Mouse (Mus musculus): ENCODE results near the gene Ranbp2. TPM values are rescaled to one million over a fixed set of nuclear protein-coding genes. Genes with fewer than 3 reads are reported as not detected.
"Not testable (repeated sequence)": the region's sequence is repeated elsewhere in the genome, so short reads cannot be mapped to it uniquely, and the experiment has no call there.

The Ranbp2 gene
- polyA plus RNA-seq, 1 experiment from 2014 or later, result 37.6 TPM

GRCm38 (mm10) chr10:58529358-58529757 is 82.6 kb downstream of the Ranbp2 start:
- 94% methylated on average over 1 of the region's 1 CpGs for WGBS
- peaks cover 19% of the 10 kb centered on the region for H3K36me3 ChIP-seq (ENCODE audit: control insufficient read depth, insufficient read depth, low read length)
- H3K27ac ChIP-seq (ENCODE audit: low read depth), result no peak overlapping the region
- H3K4me3 ChIP-seq (ENCODE audit: low read depth, low read length), result no peak overlapping the region
- no peaks in the 10 kb centered on the region for H3K9me3 ChIP-seq (ENCODE audit: control insufficient read depth, low read length)
- H3K27me3 ChIP-seq (replicated peaks; ENCODE audit: control insufficient read depth, insufficient read depth, low read length), result no peaks in the 10 kb centered on the region
- no peak for DNase-seq (ENCODE audit: low spot score)
- no peak for ATAC-seq (replicated peaks; ENCODE audit: low FRiP score, low TSS enrichment, low read depth)
- H3K9ac ChIP-seq (ENCODE audit: low read length), result no peak overlapping the region
- no peaks in the 10 kb centered on the region for H3K4me1 ChIP-seq (replicated peaks; ENCODE audit: control insufficient read depth, insufficient read depth, low read length)
- no peak overlapping the region for H3K4me2 ChIP-seq (ENCODE audit: low read length)

- WGBS, result 87% methylated on average over 10 of the region's 10 CpGs
- Histone ChIP-seq H3K4me3 (ENCODE audit: low read depth, low read length) (no peak overlapping the region), H3K4me2 (ENCODE audit: low read length) (no peak overlapping the region), H3K9ac (ENCODE audit: low read length) (no peak overlapping the region), H3K36me3 (ENCODE audit: control insufficient read depth, insufficient read depth, low read length) (peaks cover 19% of the 10 kb centered on the region), H3K27me3 (replicated peaks; ENCODE audit: control insufficient read depth, insufficient read depth, low read length) (no peaks in the 10 kb centered on the region), H3K9me3 (ENCODE audit: control insufficient read depth, low read length) (0 out of 2 replicates have a peak, but pooled peaks cover 2% of the 10 kb centered on the region), H3K4me1 (replicated peaks; ENCODE audit: control insufficient read depth, insufficient read depth, low read length) (no peaks in the 10 kb centered on the region), H3K27ac (ENCODE audit: low read depth) (no peak overlapping the region)
- DNase-seq (ENCODE audit: low spot score), result no peak
- no peak for ATAC-seq (replicated peaks; ENCODE audit: low FRiP score, low TSS enrichment, low read depth)
Measured at GRCm38 (mm10) chr10:58530896-58531790, 84.4 kb downstream of the Ranbp2 start.

DNA sequence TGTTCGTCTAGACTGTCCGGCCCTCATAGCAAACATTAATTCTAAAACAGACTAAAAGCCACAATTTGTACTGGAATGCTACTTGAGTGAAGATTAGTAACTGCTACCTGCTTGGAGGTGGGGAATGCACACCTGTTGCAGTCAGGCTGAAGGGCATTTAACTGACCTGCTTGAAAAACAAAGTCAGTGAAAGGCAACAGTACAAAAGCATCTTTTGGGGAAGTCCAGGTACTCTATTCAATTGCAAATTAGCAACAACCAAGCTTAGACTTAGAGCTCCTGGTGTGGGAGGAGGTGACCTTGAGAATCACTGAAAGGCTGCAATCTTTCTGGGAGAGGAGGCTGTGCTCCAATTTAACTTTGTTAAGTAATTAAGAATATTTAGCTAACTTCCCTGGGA is 85.5 kb downstream of the Ranbp2 start:
- Histone ChIP-seq H3K36me3 (ENCODE audit: control insufficient read depth, insufficient read depth, low read length) (peaks cover 19% of the 10 kb centered on the region), H3K4me3 (ENCODE audit: low read depth, low read length) (no peak overlapping the region), H3K4me1 (replicated peaks; ENCODE audit: control insufficient read depth, insufficient read depth, low read length) (no peaks in the 10 kb centered on the region), H3K4me2 (ENCODE audit: low read length) (no peak overlapping the region), H3K9ac (ENCODE audit: low read length) (no peak overlapping the region), H3K27ac (ENCODE audit: low read depth) (no peak overlapping the region), H3K9me3 (ENCODE audit: control insufficient read depth, low read length) (0 out of 2 replicates have a peak, but pooled peaks cover 2% of the 10 kb centered on the region), H3K27me3 (replicated peaks; ENCODE audit: control insufficient read depth, insufficient read depth, low read length) (no peaks in the 10 kb centered on the region)
- ATAC-seq (replicated peaks; ENCODE audit: low FRiP score, low TSS enrichment, low read depth) (no peak), DNase-seq (ENCODE audit: low spot score) (no peak)
- WGBS, result 94% methylated on average over 2 of the region's 2 CpGs

DNA sequence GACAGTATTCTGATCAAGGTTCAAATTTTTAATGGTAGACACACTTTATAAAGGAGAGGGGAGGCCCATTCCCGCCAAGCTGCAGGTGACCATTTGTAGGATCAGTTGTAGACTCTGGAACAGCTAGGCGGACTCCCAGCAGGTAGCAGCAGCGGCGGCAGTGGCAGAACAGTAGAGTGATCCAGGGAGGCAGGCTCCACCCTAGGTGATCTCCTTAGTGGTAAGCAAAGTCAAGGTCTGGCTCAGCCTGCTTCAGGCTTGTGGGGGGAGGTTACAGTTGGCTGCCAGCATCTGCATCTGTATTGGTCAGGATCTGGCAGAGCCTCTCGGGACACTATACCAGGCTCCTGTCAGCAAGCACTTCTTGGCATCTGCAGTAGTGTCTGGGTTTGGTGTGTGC is 89.6 kb downstream of the Ranbp2 start:
- WGBS, result 90% methylated on average over 5 of the region's 5 CpGs
- DNase-seq (ENCODE audit: low spot score); H3K4me1 ChIP-seq (replicated peaks; ENCODE audit: control insufficient read depth, insufficient read depth, low read length); H3K27me3 ChIP-seq (replicated peaks; ENCODE audit: control insufficient read depth, insufficient read depth, low read length); H3K9me3 ChIP-seq (ENCODE audit: control insufficient read depth, low read length); H3K36me3 ChIP-seq (ENCODE audit: control insufficient read depth, insufficient read depth, low read length); H3K4me2 ChIP-seq (ENCODE audit: low read length); H3K27ac ChIP-seq (ENCODE audit: low read depth); H3K9ac ChIP-seq (ENCODE audit: low read length); H3K4me3 ChIP-seq (ENCODE audit: low read depth, low read length); ATAC-seq (replicated peaks; ENCODE audit: low FRiP score, low TSS enrichment, low read depth): not testable (repeated sequence)

- no peak for ATAC-seq (replicated peaks; ENCODE audit: low FRiP score, low TSS enrichment, low read depth)
- H3K9ac ChIP-seq (ENCODE audit: low read length), result no peak overlapping the region
- H3K4me2 ChIP-seq (ENCODE audit: low read length), result no peak overlapping the region
- no peaks in the 10 kb centered on the region for H3K4me1 ChIP-seq (replicated peaks; ENCODE audit: control insufficient read depth, insufficient read depth, low read length)
- H3K4me3 ChIP-seq (ENCODE audit: low read depth, low read length), result no peak overlapping the region
- DNase-seq (ENCODE audit: low spot score), result no peak
- no peak overlapping the region for H3K27ac ChIP-seq (ENCODE audit: low read depth)
- H3K9me3 ChIP-seq (ENCODE audit: control insufficient read depth, low read length), result no peaks in the 10 kb centered on the region
- 66% methylated on average over 13 of the region's 13 CpGs for WGBS
- peaks cover 7% of the 10 kb centered on the region; the same call in 1 of the 2 replicates for H3K36me3 ChIP-seq (ENCODE audit: control insufficient read depth, insufficient read depth, low read length)
- no peaks in the 10 kb centered on the region for H3K27me3 ChIP-seq (replicated peaks; ENCODE audit: control insufficient read depth, insufficient read depth, low read length)
Measured at GRCm38 (mm10) chr10:58540613-58541012, 93.9 kb downstream of the Ranbp2 start.

Other genes starting within 250 kb of the Ranbp2 start
- not detected in 2 replicates for gene AW822073, start 222.0 kb upstream of the Ranbp2 start, polyA plus RNA-seq (2014; fragmentation: Nextera tagmentation; extraction: Ambion mirVana)
- gene Duxf3, start 214.2 kb upstream of the Ranbp2 start, polyA plus RNA-seq (2014; fragmentation: Nextera tagmentation; extraction: Ambion mirVana), result not detected in 2 replicates
- not detected in 2 replicates for gene Gm4981, start 210.2 kb upstream of the Ranbp2 start, polyA plus RNA-seq (2014; fragmentation: Nextera tagmentation; extraction: Ambion mirVana)
- 59.0 and 65.5 TPM in 2 replicates for gene Gcc2, start 191.4 kb upstream of the Ranbp2 start, polyA plus RNA-seq (2014; fragmentation: Nextera tagmentation; extraction: Ambion mirVana)
- gene Lims1, start 123.5 kb upstream of the Ranbp2 start, polyA plus RNA-seq (2014; fragmentation: Nextera tagmentation; extraction: Ambion mirVana), result 134 and 156 TPM in 2 replicates
- gene Ccdc138, start 51.0 kb downstream of the Ranbp2 start, polyA plus RNA-seq (2014; fragmentation: Nextera tagmentation; extraction: Ambion mirVana), result 7.9 and 9.1 TPM in 2 replicates
- gene Edar, start 228.7 kb downstream of the Ranbp2 start, polyA plus RNA-seq (2014; fragmentation: Nextera tagmentation; extraction: Ambion mirVana), result 0.63 and 0.72 TPM in 2 replicates

Data from intestine, embryonic 14.5 days (tissue).